Mouse (Mus musculus): ENCODE data around the gene Tlcd1.

DNA sequence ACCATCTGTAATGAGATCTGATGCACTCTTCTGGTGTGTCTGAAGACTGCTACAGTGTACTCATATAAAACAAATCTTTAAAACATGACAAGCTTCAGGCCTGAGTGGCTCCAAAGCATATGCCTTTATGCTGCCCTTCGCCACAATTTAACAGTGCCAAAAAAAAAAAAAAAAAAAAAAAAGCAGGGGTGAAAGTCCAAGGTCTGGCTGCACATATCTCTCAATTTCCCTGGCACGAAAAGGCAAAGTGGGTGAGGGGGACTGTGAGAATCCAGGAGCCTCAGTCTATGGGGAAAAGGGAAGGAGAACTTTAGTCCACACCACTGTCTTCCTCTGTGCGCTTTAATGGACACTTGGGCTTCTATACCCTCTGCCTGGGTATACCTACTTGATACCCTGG, 25.9 kb downstream of the Tlcd1 start:
- no peak for TF ChIP-seq CTCF (IDR thresholded peaks at IDR 0.05; ENCODE audit: low read depth)
- TF ChIP-seq EP300 (IDR thresholded peaks at IDR 0.05; ENCODE audit: low read depth) = no peak

Measured in heart, postnatal 0 days (tissue).